Mouse (Mus musculus): ENCODE results near the gene Lrrc43. TPM values are rescaled to one million over a fixed set of nuclear protein-coding genes. Genes with fewer than 3 reads are reported as not detected.
A peak's percentile ranks its signal among the peaks of the same experiment; 100 is the strongest.
"Not testable (repeated sequence)": the region's sequence is repeated elsewhere in the genome, so short reads cannot be mapped to it uniquely, and the experiment has no call there.

Gene Lrrc43
- not detected for total RNA-seq (2022)

GRCm38 (mm10) chr5:123489112-123489785 is at the start of gene Lrrc43, which contains the start of gene Il31:
Gene Lrrc43 (plus strand): TSS chr5:123489305.
Gene Il31 (minus strand): TSS chr5:123489489.
- no peak for DNase-seq (ENCODE audit: low spot score in 2 of 2)

DNA sequence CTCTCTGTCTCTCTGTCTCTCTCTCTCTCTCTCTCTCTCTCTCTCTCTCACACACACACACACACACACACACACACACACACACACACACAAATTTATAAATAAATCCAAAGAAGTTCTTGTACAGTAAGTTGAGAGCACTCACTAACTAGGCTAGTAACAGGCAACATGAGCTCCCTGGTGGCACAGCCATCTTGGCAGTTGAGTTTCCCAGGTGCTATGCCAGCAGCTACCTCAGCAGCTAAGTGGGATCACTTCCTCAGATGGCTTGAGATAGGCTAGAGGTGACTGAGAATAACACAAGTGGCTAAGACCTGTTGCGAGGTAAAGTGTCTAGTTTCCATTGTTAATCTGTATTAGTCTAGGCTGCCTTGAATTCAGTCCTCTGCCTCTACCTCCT is 49.8 kb upstream of the Lrrc43 start:
- DNase-seq (ENCODE audit: low spot score in 2 of 2), result peak; percentile 52 to 73

DNA sequence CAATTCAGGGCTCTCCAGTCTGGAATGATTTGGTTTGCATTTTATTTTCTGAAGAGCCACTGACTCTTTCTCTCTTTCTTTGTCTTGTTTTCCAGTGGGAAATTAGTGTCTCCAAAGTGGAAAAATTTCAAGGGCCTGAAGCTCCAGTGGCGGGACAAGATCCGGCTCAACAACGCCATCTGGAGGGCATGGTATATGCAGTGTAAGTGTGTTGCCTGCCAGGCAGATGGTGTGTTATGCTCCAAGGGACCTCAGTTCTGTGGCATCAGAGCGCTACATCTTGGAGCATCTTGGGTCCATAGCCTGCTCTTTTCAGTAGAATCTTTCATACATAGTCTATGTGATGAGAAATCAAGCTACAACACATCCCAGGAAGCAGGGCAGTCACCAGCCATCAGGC is 49.2 kb upstream of the Lrrc43 start:
- no peak for DNase-seq (ENCODE audit: low spot score in 2 of 2)

DNA sequence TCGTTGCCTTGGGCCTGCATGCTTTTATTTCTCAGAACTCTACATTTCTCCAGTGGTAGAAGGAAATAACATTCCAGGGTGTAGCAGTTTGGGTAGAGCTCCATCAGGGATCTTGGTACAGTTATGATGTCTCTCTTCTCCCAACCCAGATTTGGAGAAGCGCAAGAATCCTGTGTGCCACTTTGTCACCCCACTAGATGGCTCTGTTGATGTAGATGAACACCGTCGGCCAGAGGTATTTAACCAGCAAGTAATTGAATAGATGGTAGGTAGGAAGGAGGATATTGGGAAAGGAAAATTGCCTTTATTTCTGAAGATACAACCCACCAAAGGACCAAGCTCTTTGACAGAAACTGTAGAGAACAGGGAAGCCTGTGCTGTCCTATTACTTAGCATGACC is 48.4 kb upstream of the Lrrc43 start:
- DNase-seq (ENCODE audit: low spot score in 2 of 2), result no peak

DNA sequence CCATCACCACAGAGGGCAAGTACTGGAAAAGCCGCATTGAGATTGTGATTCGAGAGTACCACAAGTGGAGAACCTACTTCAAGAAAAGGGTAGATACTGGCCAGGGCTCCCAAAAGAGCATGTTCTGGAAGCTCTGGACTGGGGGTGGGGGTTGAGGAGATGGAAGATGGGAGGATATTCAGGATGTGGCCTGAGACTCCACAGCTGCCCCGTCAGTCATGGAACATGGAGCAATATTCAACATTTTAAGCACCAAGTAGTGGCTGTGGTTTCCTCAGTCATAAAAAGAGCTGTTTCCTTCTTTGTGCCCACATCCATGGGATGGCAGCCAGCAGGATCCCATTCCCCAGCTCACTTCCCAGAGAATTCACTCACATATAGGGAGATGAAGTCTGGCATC is 46.8 kb upstream of the Lrrc43 start:
- no peak for DNase-seq (ENCODE audit: low spot score in 2 of 2)

DNA sequence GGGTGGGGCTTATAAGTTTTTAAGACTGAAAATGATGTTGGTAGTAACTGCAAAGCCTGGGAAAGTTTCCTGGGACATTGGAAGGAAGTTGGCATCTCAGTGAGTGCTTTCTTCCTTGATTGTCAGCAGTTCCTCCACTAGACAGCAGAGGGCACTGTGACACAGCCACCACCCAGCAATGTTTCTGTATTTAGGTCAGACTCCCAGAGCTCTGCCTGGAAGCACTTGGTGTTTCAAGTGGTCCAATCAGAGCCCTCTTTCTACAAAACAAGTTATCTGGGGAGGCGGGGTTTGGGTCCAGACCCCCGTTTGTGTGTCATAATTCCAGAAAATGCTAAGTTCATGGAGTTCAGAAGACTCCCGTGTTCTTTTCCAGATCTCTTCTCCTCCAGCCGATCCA is 45.0 kb upstream of the Lrrc43 start:
- peak; percentile 61 to 71 for DNase-seq (ENCODE audit: low spot score in 2 of 2)

- no peak for DNase-seq (ENCODE audit: low spot score in 2 of 2)
These were observed 44.2 kb upstream of the Lrrc43 start for GRCm38 (mm10) chr5:123444849-123445334.

DNA sequence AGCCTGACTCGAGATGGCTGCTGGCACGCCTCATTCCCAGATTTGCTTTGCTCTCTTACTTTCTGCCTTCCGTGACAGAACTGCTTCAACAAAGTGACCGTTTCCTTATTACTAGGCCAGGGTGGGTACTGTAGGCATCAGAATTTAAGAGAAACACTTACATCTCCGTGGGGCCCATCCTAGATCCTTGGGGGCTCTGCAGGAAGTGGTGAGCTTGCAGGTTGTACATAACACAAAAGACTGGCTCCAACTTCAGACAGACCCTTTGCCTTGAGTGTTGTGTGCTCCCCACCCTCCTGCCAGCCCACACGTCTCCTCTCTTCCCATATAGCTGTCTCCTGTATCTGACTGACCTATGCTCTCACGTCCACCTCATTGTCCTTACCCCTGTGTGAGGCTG is 37.2 kb upstream of the Lrrc43 start:
- no peak for DNase-seq (ENCODE audit: low spot score in 2 of 2)

- no peak for DNase-seq (ENCODE audit: low spot score in 2 of 2)
These were observed 27.7 kb upstream of the Lrrc43 start for GRCm38 (mm10) chr5:123461420-123461819.

- DNase-seq (ENCODE audit: low spot score in 2 of 2), result no peak
These were observed 24.5 kb upstream of the Lrrc43 start for GRCm38 (mm10) chr5:123464638-123465037.

GRCm38 (mm10) chr5:123470784-123471400 is 18.2 kb upstream of the Lrrc43 start:
- no peak for DNase-seq (ENCODE audit: low spot score in 2 of 2)

- no peak for DNase-seq (ENCODE audit: low spot score in 2 of 2)
These were observed 15.3 kb upstream of the Lrrc43 start for GRCm38 (mm10) chr5:123473817-123474216.

DNA sequence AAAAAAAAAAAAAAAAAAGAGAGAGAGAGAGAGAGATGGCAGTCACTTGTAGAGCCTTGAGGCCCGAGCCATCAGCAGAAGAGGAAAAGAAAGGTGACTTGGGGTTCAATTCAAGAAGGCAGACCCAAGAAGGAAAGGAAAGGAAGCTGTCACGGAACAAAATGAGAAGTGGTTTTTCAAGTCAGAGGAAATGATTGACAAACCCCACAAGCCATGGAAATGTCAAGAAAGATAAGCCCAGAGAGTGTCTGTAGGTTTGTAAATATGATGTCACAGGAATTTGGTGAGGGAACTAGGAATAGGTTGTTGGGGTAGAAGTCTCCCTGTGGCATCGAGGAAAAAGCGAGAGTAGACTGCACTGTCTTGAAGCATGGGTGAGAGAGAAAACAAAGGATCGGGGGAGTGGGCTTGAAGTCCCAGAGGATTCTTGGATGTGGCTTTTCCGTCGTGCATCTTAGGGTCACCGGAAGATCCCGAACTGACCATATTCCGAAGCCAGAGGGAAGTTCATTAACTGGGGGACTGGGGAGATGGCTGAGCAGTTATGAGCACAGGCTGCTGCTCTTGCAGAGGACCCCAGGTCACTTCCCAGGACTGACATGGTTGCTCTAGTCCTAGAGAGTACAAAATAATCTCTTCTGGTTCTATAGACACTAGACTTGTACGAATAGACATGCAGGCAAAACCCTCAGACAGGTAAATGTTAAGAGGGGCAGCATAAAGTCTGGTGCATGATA is 1.3 kb upstream of the Lrrc43 start:
- DNase-seq (ENCODE audit: low spot score in 2 of 2), result no peak

GRCm38 (mm10) chr5:123489935-123490334 is 830 bp downstream of the Lrrc43 start:
- peak; percentile 25 to 38 for DNase-seq (ENCODE audit: low spot score in 2 of 2)

- DNase-seq (ENCODE audit: low spot score in 2 of 2), result no peak
These were observed 10.6 kb downstream of the Lrrc43 start for GRCm38 (mm10) chr5:123499717-123500116.

- DNase-seq (ENCODE audit: low spot score in 2 of 2), result no peak
These were observed 12.9 kb downstream of the Lrrc43 start for GRCm38 (mm10) chr5:123501973-123502372.

DNA sequence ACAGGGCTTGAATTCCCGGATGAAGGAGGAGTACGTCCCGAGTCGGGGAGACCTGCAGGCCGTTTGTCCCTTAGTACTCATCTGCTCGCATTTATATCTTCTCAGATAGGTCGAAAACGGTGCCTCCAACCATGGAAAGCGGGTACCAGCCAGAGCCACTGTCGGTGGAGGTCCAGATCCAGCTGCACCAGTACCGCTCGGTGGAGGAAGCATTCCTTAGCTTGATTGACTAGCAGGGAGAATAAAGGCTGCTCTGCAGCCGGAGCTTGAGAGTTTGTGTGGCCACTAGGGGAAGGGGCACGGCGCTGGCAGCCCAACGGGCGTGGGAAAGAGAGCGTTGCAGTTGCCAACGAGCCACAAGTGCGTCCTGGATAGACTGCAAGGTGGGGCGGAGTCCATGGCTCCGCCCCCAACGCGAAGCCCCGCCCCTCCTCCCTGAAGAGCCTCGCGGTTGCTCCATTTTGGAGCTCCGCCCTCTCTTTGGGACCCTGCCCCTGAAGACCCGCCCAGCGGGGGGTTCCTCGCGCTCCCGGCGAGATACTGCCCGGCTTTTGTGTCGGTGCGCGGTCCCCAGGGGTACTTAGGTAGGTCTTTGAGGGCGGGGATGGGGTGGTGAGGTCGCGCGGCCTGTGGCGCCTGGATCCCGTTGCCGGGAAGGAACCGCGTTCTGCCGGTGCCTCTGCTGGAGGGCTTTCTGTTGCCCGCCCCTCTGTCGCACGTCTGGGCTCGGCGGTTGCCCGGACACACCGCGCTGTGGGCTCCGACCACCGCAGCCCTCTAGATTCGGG is 19.0 kb downstream of the Lrrc43 start:
- DNase-seq (ENCODE audit: low spot score in 2 of 2), result peak; percentile 59 to 61

GRCm38 (mm10) chr5:123508921-123509320 is 19.8 kb downstream of the Lrrc43 start:
- DNase-seq (ENCODE audit: low spot score in 2 of 2), result no peak

- DNase-seq (ENCODE audit: low spot score in 2 of 2), result no peak
These were observed 21.1 kb downstream of the Lrrc43 start, which contains the start of gene B3gnt4 for GRCm38 (mm10) chr5:123510160-123510559. Gene B3gnt4 (plus strand): TSS chr5:123510460.

GRCm38 (mm10) chr5:123511426-123511825 is 22.3 kb downstream of the Lrrc43 start:
- DNase-seq (ENCODE audit: low spot score in 2 of 2), result not testable (repeated sequence)

DNA sequence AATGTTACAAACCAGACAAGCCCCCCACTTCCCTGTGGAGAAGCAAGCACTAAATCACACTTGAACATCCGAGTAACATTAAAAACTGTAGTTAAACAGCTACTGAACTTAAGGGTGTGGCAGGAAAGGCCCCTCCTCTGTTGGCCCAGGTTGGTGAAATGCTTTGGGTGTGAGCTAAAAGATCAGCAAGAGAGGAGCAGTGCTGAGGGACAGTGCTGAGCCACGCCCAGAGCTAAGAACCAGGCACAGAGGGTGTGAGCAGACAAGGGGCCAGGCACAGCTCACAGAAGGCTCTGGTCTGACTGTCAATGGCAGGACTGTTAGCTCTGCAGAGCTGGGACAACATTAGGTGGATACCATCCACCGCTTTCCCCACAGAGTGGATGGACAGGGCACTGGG is 23.0 kb downstream of the Lrrc43 start:
- no peak for DNase-seq (ENCODE audit: low spot score in 2 of 2)

All from gastrocnemius, adult 8-10 months (tissue).